Mouse (Mus musculus): ENCODE results near the gene Ssb. TPM values are rescaled to one million over a fixed set of nuclear protein-coding genes. Genes with fewer than 3 reads are reported as not detected.

Ssb gene
- 100 to 1,000 TPM; 137 to 144 TPM for total RNA-seq (2021)

- DNase-seq: peak; percentile 90
Measured at GRCm38 (mm10) chr2:69861485-69862091, at the start of gene Ssb. TSS of gene Ssb (plus strand) at chr2:69861562.

- no peak for DNase-seq
Measured at GRCm38 (mm10) chr2:69816575-69816974, 44.8 kb upstream of the Ssb start.

GRCm38 (mm10) chr2:69818350-69819085 lies 42.8 kb upstream of the Ssb start:
- no peak for DNase-seq

- DNase-seq: no peak
Measured at GRCm38 (mm10) chr2:69820201-69820600, 41.2 kb upstream of the Ssb start.

- DNase-seq: no peak
Measured at GRCm38 (mm10) chr2:69821711-69822110, 39.7 kb upstream of the Ssb start, which contains the start of gene Klhl23. TSS of gene Klhl23 (plus strand) at chr2:69821944.

GRCm38 (mm10) chr2:69822361-69823128 lies 38.8 kb upstream of the Ssb start:
- peak; percentile 28 to 44 for DNase-seq

- DNase-seq: peak; percentile 24 to 29
Measured at GRCm38 (mm10) chr2:69823129-69823677, 38.2 kb upstream of the Ssb start.

- DNase-seq: no peak
Measured at GRCm38 (mm10) chr2:69825898-69826297, 35.5 kb upstream of the Ssb start.

GRCm38 (mm10) chr2:69826380-69826779 lies 35.0 kb upstream of the Ssb start:
- DNase-seq: no peak

- no peak for DNase-seq
Measured at GRCm38 (mm10) chr2:69828031-69828430, 33.3 kb upstream of the Ssb start.

GRCm38 (mm10) chr2:69829680-69830079 lies 31.7 kb upstream of the Ssb start:
- DNase-seq: no peak

GRCm38 (mm10) chr2:69830116-69830515 lies 31.2 kb upstream of the Ssb start:
- DNase-seq: no peak

- no peak for DNase-seq
Measured at GRCm38 (mm10) chr2:69837244-69837967, 24.0 kb upstream of the Ssb start.

GRCm38 (mm10) chr2:69837996-69838395 lies 23.4 kb upstream of the Ssb start:
- DNase-seq: no peak

GRCm38 (mm10) chr2:69838707-69839106 lies 22.7 kb upstream of the Ssb start:
- no peak for DNase-seq

GRCm38 (mm10) chr2:69840261-69840660 lies 21.1 kb upstream of the Ssb start:
- no peak for DNase-seq

GRCm38 (mm10) chr2:69849215-69849614 lies 12.1 kb upstream of the Ssb start:
- DNase-seq: no peak

- DNase-seq: no peak
Measured at GRCm38 (mm10) chr2:69851427-69852058, 9.8 kb upstream of the Ssb start.

GRCm38 (mm10) chr2:69856392-69856791 lies 5.0 kb upstream of the Ssb start:
- no peak for DNase-seq

- no peak for DNase-seq
Measured at GRCm38 (mm10) chr2:69857882-69858281, 3.5 kb upstream of the Ssb start.

- DNase-seq: peak in 1 of 2 experiments; percentile 12
Measured at GRCm38 (mm10) chr2:69860972-69861452, 350 bp upstream of the Ssb start.

Data from layer of hippocampus, postnatal 36 days (tissue).